Mouse (Mus musculus): ENCODE measurements at regions not wholly inside any gene's neighbourhood (a gene's known extent, or its start where the extent isn't known, plus 50 kb on each side); places are given as distances from the start of the nearest gene placed in this dataset.

DNA sequence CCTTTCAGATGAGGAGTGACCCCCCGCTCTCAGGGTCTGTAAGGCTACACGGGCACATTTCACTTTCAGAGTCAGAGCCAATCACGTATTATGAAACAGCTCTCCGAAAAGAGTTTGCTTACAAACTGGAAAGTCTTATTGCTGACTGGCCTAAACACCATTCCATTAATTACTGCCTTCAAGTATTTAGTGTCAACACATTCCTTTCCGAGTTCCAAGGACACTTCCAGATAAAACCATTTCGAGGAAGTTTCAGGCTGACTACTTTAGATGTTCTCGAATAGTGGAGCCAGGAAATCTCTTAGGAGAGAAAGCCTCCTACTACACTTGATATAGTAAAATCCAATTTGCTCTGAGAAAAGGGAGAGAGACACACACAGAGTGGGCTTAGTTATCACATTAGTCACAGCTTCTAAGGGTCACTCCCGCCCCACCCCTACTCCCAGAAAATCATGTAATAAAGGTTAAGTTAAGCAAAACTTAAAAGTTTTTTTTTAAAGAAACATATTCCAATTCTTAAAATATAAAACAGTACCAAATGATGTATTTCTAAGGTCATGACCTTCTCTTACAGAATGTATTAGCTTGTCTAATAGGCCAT is 136.3 kb upstream of the Gm4301 start:
- Histone ChIP-seq H3K27me3 (replicated peaks; ENCODE audit: control insufficient read depth, insufficient read depth, low read length) (no peaks in the 10 kb centered on the region), H3K4me1 (ENCODE audit: control insufficient read depth, insufficient read depth, low read depth, low read length) (peaks cover 4% of the 10 kb centered on the region), H3K9me3 (ENCODE audit: control insufficient read depth, low read length) (0 out of 2 replicates have a peak, but pooled peaks cover 2% of the 10 kb centered on the region), H3K9ac (ENCODE audit: low read depth, low read length) (no peak overlapping the region), H3K4me2 (ENCODE audit: low read length) (no peak overlapping the region), H3K27ac (ENCODE audit: low read depth, low read length) (no peak overlapping the region), H3K36me3 (ENCODE audit: control insufficient read depth, insufficient read depth, low read length) (no peaks in the 10 kb centered on the region), H3K4me3 (ENCODE audit: low read length) (no peak overlapping the region)
- no peak for ATAC-seq
- 52% methylated on average over 8 of the region's 8 CpGs for WGBS

GRCm38 (mm10) chr10:100200431-100200830 is 135.0 kb upstream of the Gm4301 start:
- Histone ChIP-seq H3K4me3 (ENCODE audit: low read length) (no peak overlapping the region), H3K36me3 (ENCODE audit: control insufficient read depth, insufficient read depth, low read length) (no peaks in the 10 kb centered on the region), H3K4me2 (ENCODE audit: low read length) (peak overlapping the region; percentile 45), H3K9me3 (ENCODE audit: control insufficient read depth, low read length) (0 out of 2 replicates have a peak, but pooled peaks cover 2% of the 10 kb centered on the region), H3K27me3 (replicated peaks; ENCODE audit: control insufficient read depth, insufficient read depth, low read length) (no peaks in the 10 kb centered on the region), H3K9ac (ENCODE audit: low read depth, low read length) (0 out of 2 replicates have a peak overlapping the region, but pooled peaks have one; percentile 25), H3K4me1 (ENCODE audit: control insufficient read depth, insufficient read depth, low read depth, low read length) (peaks cover 4% of the 10 kb centered on the region), H3K27ac (ENCODE audit: low read depth, low read length) (no peak overlapping the region)
- WGBS = 3% methylated on average over 8 of the region's 8 CpGs
- ATAC-seq = no peak; the same call in 1 of the 2 replicates

- Histone ChIP-seq H3K4me3 (ENCODE audit: low read length) (no peak overlapping the region), H3K4me2 (ENCODE audit: low read length) (no peak overlapping the region), H3K27ac (ENCODE audit: low read depth, low read length) (no peak overlapping the region), H3K9ac (ENCODE audit: low read depth, low read length) (no peak overlapping the region), H3K9me3 (ENCODE audit: control insufficient read depth, low read length) (no peaks in the 10 kb centered on the region), H3K27me3 (replicated peaks; ENCODE audit: control insufficient read depth, insufficient read depth, low read length) (no peaks in the 10 kb centered on the region), H3K4me1 (ENCODE audit: control insufficient read depth, insufficient read depth, low read depth, low read length) (no peaks in the 10 kb centered on the region), H3K36me3 (ENCODE audit: control insufficient read depth, insufficient read depth, low read length) (no peaks in the 10 kb centered on the region)
- 90% methylated on average over 10 of the region's 10 CpGs for WGBS
- no peak for ATAC-seq
Measured at GRCm38 (mm10) chr10:100206617-100207530, 128.6 kb upstream of the Gm4301 start.

DNA sequence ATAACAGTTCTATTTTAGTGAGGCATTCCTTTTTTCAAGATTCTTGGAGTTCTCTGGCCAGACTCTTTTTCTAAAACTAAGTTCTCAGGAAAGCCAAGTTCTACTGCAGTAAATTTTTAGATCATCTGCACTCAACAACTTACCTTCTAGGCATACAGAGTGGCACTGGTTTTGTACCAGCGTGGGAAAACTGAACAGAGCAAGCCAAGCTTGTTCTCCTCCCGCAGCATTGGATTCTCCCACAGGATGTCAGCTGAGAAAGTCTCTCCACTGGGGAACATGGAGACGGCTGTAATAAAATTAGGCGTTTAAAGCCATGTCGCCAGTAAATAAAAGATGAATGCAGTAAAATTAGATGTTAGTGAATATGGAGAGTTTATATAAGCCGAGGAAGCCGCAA is 124.8 kb upstream of the Gm4301 start:
- Histone ChIP-seq H3K4me1 (ENCODE audit: control insufficient read depth, insufficient read depth, low read depth, low read length) (no peaks in the 10 kb centered on the region), H3K27ac (ENCODE audit: low read depth, low read length) (no peak overlapping the region), H3K4me2 (ENCODE audit: low read length) (no peak overlapping the region), H3K9me3 (ENCODE audit: control insufficient read depth, low read length) (no peaks in the 10 kb centered on the region), H3K9ac (ENCODE audit: low read depth, low read length) (no peak overlapping the region), H3K36me3 (ENCODE audit: control insufficient read depth, insufficient read depth, low read length) (no peaks in the 10 kb centered on the region), H3K27me3 (replicated peaks; ENCODE audit: control insufficient read depth, insufficient read depth, low read length) (no peaks in the 10 kb centered on the region), H3K4me3 (ENCODE audit: low read length) (no peak overlapping the region)
- WGBS = 80% methylated on average over 7 of the region's 7 CpGs
- ATAC-seq = no peak

DNA sequence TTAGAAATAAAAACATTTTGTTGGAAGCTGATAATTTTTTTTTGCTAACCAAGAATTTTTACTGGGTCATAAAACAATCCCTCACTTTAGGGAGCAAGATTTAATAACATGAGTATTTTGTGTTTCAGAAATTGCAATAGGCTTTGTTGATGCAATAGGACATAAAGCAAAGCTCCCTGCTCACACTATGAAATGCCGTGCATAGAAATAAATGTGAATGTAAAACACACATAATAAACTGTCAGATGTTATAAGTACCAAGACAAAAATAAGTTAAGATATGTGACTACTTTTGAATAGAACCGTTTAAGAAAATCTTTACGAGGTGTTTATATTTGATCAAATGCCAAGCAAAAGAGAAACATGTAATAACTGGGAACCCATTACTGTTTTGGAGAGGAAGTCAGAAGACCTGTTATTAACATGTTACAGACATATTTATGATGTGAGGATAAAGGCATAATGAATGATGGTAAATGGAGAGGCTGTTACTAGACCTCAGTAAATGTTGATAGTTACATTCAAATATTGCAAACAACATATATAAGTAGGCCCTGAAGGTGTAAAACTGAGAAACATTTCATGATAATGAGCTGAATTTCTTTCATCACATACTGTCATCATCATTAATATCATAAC is 110.9 kb upstream of the Gm4301 start:
- Histone ChIP-seq H3K27me3 (replicated peaks; ENCODE audit: control insufficient read depth, insufficient read depth, low read length) (no peaks in the 10 kb centered on the region), H3K9ac (ENCODE audit: low read depth, low read length) (no peak overlapping the region), H3K36me3 (ENCODE audit: control insufficient read depth, insufficient read depth, low read length) (no peaks in the 10 kb centered on the region), H3K9me3 (ENCODE audit: control insufficient read depth, low read length) (no peaks in the 10 kb centered on the region; the same call in 1 of the 2 replicates), H3K4me3 (ENCODE audit: low read length) (no peak overlapping the region), H3K4me1 (ENCODE audit: control insufficient read depth, insufficient read depth, low read depth, low read length) (no peaks in the 10 kb centered on the region), H3K4me2 (ENCODE audit: low read length) (no peak overlapping the region), H3K27ac (ENCODE audit: low read depth, low read length) (no peak overlapping the region)
- WGBS = 88% methylated on average over 3 of the region's 3 CpGs
- ATAC-seq = no peak

GRCm38 (mm10) chr10:100259235-100259900 is 76.1 kb upstream of the Gm4301 start:
- H3K4me1 ChIP-seq (ENCODE audit: control insufficient read depth, insufficient read depth, low read depth, low read length) = no peaks in the 10 kb centered on the region
- no peaks in the 10 kb centered on the region for H3K9me3 ChIP-seq (ENCODE audit: control insufficient read depth, low read length)
- H3K27me3 ChIP-seq (replicated peaks; ENCODE audit: control insufficient read depth, insufficient read depth, low read length) = no peaks in the 10 kb centered on the region
- no peak overlapping the region for H3K4me3 ChIP-seq (ENCODE audit: low read length)
- no peak for ATAC-seq
- no peak overlapping the region for H3K27ac ChIP-seq (ENCODE audit: low read depth, low read length)
- no peak overlapping the region for H3K9ac ChIP-seq (ENCODE audit: low read depth, low read length)
- no peak overlapping the region for H3K4me2 ChIP-seq (ENCODE audit: low read length)
- 79% methylated on average over 4 of the region's 4 CpGs for WGBS
- no peaks in the 10 kb centered on the region for H3K36me3 ChIP-seq (ENCODE audit: control insufficient read depth, insufficient read depth, low read length)

- no peak overlapping the region for H3K9ac ChIP-seq (ENCODE audit: low read depth, low read length)
- no peak for ATAC-seq
Measured at GRCm38 (mm10) chr10:100263447-100263846, 72.0 kb upstream of the Gm4301 start.

DNA sequence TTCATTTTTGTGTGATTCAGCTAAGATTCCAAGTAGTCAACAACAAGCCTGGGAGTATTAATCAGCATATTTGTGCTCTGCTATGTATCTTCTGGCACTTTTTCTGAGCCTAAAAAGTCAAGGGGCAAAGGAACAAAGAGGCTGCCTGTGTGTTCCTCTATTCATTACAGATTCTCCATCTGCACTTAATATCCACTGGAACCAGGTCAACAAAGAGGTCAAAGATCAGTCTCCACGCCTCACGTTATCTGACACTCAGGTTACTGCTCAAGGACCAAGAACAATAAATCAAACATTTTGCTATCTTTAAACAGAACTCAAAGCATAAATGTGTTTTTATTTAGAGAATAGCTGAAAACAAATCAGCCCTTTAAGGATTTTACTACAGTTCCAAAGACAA is 71.4 kb upstream of the Gm4301 start:
- 20% methylated on average over 2 of the region's 2 CpGs for WGBS
- Histone ChIP-seq H3K9ac (ENCODE audit: low read depth, low read length) (no peak overlapping the region), H3K4me2 (ENCODE audit: low read length) (no peak overlapping the region)

More at GRCm38 (mm10) chr10:100263447-100263846, 72.0 kb upstream of the Gm4301 start:
- no peaks in the 10 kb centered on the region for H3K36me3 ChIP-seq (ENCODE audit: control insufficient read depth, insufficient read depth, low read length)
- no peaks in the 10 kb centered on the region for H3K9me3 ChIP-seq (ENCODE audit: control insufficient read depth, low read length)
- no peak overlapping the region for H3K4me3 ChIP-seq (ENCODE audit: low read length)
- H3K27me3 ChIP-seq (replicated peaks; ENCODE audit: control insufficient read depth, insufficient read depth, low read length) = no peaks in the 10 kb centered on the region
- no peak overlapping the region for H3K27ac ChIP-seq (ENCODE audit: low read depth, low read length)
- no peak overlapping the region for H3K4me2 ChIP-seq (ENCODE audit: low read length)
- no peaks in the 10 kb centered on the region for H3K4me1 ChIP-seq (ENCODE audit: control insufficient read depth, insufficient read depth, low read depth, low read length)
- 60% methylated on average over 2 of the region's 2 CpGs for WGBS

DNA sequence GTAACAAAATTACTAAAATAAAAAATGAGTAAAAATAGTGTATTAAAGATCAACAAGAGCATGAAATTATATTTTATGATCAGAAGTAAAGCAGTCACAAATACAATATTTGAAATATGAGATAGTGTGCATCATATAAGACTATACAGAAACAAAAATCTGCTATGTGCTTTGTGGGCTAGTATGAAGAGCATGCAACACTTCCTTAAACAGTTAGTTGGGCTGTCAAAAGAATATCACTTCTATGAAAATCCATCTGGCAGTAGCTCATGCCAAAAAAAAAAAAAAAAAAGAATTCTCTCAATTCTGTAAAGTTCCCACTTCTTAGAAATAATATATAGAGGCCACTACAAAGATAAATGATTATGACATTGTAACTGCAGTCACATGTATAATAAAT is 53.0 kb upstream of the Gm4301 start:
- Histone ChIP-seq H3K36me3 (ENCODE audit: control insufficient read depth, insufficient read depth, low read length) (no peaks in the 10 kb centered on the region), H3K27me3 (replicated peaks; ENCODE audit: control insufficient read depth, insufficient read depth, low read length) (no peaks in the 10 kb centered on the region), H3K9me3 (ENCODE audit: control insufficient read depth, low read length) (no peaks in the 10 kb centered on the region), H3K27ac (ENCODE audit: low read depth, low read length) (no peak overlapping the region), H3K9ac (ENCODE audit: low read depth, low read length) (no peak overlapping the region), H3K4me3 (ENCODE audit: low read length) (no peak overlapping the region), H3K4me2 (ENCODE audit: low read length) (no peak overlapping the region), H3K4me1 (ENCODE audit: control insufficient read depth, insufficient read depth, low read depth, low read length) (no peaks in the 10 kb centered on the region)
- ATAC-seq = no peak

More for the DNA sequence above, 71.4 kb upstream of the Gm4301 start:
- Histone ChIP-seq H3K9me3 (ENCODE audit: control insufficient read depth, low read length) (no peaks in the 10 kb centered on the region), H3K27ac (ENCODE audit: low read depth, low read length) (no peak overlapping the region), H3K27me3 (replicated peaks; ENCODE audit: control insufficient read depth, insufficient read depth, low read length) (no peaks in the 10 kb centered on the region), H3K4me3 (ENCODE audit: low read length) (no peak overlapping the region), H3K36me3 (ENCODE audit: control insufficient read depth, insufficient read depth, low read length) (no peaks in the 10 kb centered on the region), H3K4me1 (ENCODE audit: control insufficient read depth, insufficient read depth, low read depth, low read length) (no peaks in the 10 kb centered on the region)
- ATAC-seq = no peak

Data from hindbrain, embryonic 16.5 days (tissue).